Mouse (Mus musculus): ENCODE data around the gene Ufsp1. TPM values are rescaled to one million over a fixed set of nuclear protein-coding genes. Genes with fewer than 3 reads are reported as not detected.
A peak's percentile ranks its signal among the peaks of the same experiment; 100 is the strongest.

The Ufsp1 gene
- polyA plus RNA-seq, 1 experiment from 2014 or later: 9.8 TPM

GRCm38 (mm10) chr5:137315084-137315903, 20.9 kb downstream of the Ufsp1 start:
- Histone ChIP-seq H3K27ac (ENCODE audit: low read depth, low read length) (peak overlapping the region; percentile 70; the same call in 1 of the 2 replicates), H3K4me1 (ENCODE audit: control insufficient read depth, insufficient read depth, low read length) (peaks cover 20% of the 10 kb centered on the region; the same call in 1 of the 2 replicates), H3K4me2 (ENCODE audit: low read length) (peak overlapping the region; percentile 53; the same call in 1 of the 2 replicates), H3K36me3 (ENCODE audit: control insufficient read depth, insufficient read depth, low read length) (peaks cover 20% of the 10 kb centered on the region), H3K4me3 (ENCODE audit: low read depth, low read length) (no peak overlapping the region), H3K9me3 (replicated peaks; ENCODE audit: control insufficient read depth, low read length) (no peaks in the 10 kb centered on the region), H3K9ac (ENCODE audit: low read length) (peak overlapping the region; percentile 61; the same call in 1 of the 2 replicates), H3K27me3 (replicated peaks; ENCODE audit: control insufficient read depth, insufficient read depth, low read length) (no peaks in the 10 kb centered on the region)
- ATAC-seq (no peak), DNase-seq (ENCODE audit: low spot score) (no peak)
- WGBS: 35% methylated on average over 28 of the region's 30 CpGs

DNA sequence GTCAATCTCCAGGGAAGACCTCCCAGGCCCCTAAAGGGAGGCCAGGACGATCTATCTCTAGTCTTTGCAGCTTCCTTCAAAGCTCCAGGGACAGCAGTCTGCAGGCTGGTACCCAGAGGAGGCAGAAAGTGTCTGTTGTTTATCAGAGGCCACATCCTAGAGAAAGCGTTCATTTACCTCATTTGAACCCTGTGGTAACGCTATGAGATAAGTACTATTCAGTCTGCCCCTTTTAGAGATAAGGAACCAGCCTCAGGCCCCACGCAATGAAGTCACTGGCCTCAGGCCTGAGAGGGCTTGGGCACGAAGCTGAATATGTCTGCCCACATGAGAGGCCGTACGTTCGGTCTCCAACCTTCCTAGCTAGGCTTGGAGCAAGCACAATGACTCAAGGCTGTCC, 22.9 kb downstream of the Ufsp1 start:
- 94% methylated on average over 8 of the region's 8 CpGs for WGBS
- Histone ChIP-seq H3K4me2 (ENCODE audit: low read length) (no peak overlapping the region), H3K27me3 (replicated peaks; ENCODE audit: control insufficient read depth, insufficient read depth, low read length) (no peaks in the 10 kb centered on the region), H3K4me1 (ENCODE audit: control insufficient read depth, insufficient read depth, low read length) (peaks cover 20% of the 10 kb centered on the region; the same call in 1 of the 2 replicates), H3K4me3 (ENCODE audit: low read depth, low read length) (no peak overlapping the region), H3K9ac (ENCODE audit: low read length) (no peak overlapping the region), H3K36me3 (ENCODE audit: control insufficient read depth, insufficient read depth, low read length) (peaks cover 17% of the 10 kb centered on the region), H3K27ac (ENCODE audit: low read depth, low read length) (no peak overlapping the region), H3K9me3 (replicated peaks; ENCODE audit: control insufficient read depth, low read length) (no peaks in the 10 kb centered on the region)
- ATAC-seq: no peak
- DNase-seq (ENCODE audit: low spot score): no peak

GRCm38 (mm10) chr5:137318570-137318969, 24.1 kb downstream of the Ufsp1 start:
- WGBS: 97% methylated on average over 1 of the region's 1 CpGs
- H3K27me3 ChIP-seq (replicated peaks; ENCODE audit: control insufficient read depth, insufficient read depth, low read length): no peaks in the 10 kb centered on the region
- no peak overlapping the region for H3K4me2 ChIP-seq (ENCODE audit: low read length)
- ATAC-seq (no peak), DNase-seq (ENCODE audit: low spot score) (no peak)
- no peaks in the 10 kb centered on the region for H3K9me3 ChIP-seq (replicated peaks; ENCODE audit: control insufficient read depth, low read length)
- no peak overlapping the region for H3K9ac ChIP-seq (ENCODE audit: low read length)
- H3K4me1 ChIP-seq (ENCODE audit: control insufficient read depth, insufficient read depth, low read length): peaks cover 18% of the 10 kb centered on the region; the same call in 1 of the 2 replicates
- no peak overlapping the region for H3K27ac ChIP-seq (ENCODE audit: low read depth, low read length)
- H3K4me3 ChIP-seq (ENCODE audit: low read depth, low read length): no peak overlapping the region
- peaks cover 27% of the 10 kb centered on the region for H3K36me3 ChIP-seq (ENCODE audit: control insufficient read depth, insufficient read depth, low read length)

DNA sequence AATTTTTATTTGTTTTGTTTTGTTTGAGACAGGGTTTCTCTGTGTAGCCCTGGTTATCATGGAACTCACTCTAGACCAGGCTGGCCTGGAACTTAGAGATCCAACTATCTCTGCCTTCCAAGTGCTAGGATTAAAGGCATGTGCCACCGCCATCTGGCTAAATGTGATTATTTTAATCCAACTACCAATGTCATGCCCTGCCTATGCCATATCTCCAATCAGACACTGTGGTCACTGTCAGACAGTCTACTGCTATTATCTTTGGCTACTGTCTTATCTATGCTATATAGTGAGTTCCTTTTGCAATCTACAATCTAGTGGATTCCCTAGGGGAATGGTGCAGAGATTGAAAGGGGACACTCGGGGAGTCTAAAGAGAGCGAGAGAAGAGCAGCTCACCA, 26.6 kb downstream of the Ufsp1 start:
- H3K4me1 ChIP-seq (ENCODE audit: control insufficient read depth, insufficient read depth, low read length): no peaks in the 10 kb centered on the region
- H3K4me3 ChIP-seq (ENCODE audit: low read depth, low read length): no peak overlapping the region
- no peaks in the 10 kb centered on the region for H3K27me3 ChIP-seq (replicated peaks; ENCODE audit: control insufficient read depth, insufficient read depth, low read length)
- peaks cover 37% of the 10 kb centered on the region for H3K36me3 ChIP-seq (ENCODE audit: control insufficient read depth, insufficient read depth, low read length)
- H3K9ac ChIP-seq (ENCODE audit: low read length): no peak overlapping the region
- 94% methylated on average over 3 of the region's 3 CpGs for WGBS
- no peak overlapping the region for H3K27ac ChIP-seq (ENCODE audit: low read depth, low read length)
- H3K4me2 ChIP-seq (ENCODE audit: low read length): no peak overlapping the region
- DNase-seq (ENCODE audit: low spot score) (no peak), ATAC-seq (no peak)
- H3K9me3 ChIP-seq (replicated peaks; ENCODE audit: control insufficient read depth, low read length): no peaks in the 10 kb centered on the region

GRCm38 (mm10) chr5:137330910-137331309, 36.5 kb downstream of the Ufsp1 start:
- ATAC-seq (no peak), DNase-seq (ENCODE audit: low spot score) (no peak)
- no peak overlapping the region for H3K27ac ChIP-seq (ENCODE audit: low read depth, low read length)
- H3K4me2 ChIP-seq (ENCODE audit: low read length): no peak overlapping the region
- no peaks in the 10 kb centered on the region for H3K9me3 ChIP-seq (replicated peaks; ENCODE audit: control insufficient read depth, low read length)
- H3K9ac ChIP-seq (ENCODE audit: low read length): no peak overlapping the region
- H3K36me3 ChIP-seq (ENCODE audit: control insufficient read depth, insufficient read depth, low read length): peaks cover 14% of the 10 kb centered on the region; the same call in 1 of the 2 replicates
- no peak overlapping the region for H3K4me3 ChIP-seq (ENCODE audit: low read depth, low read length)
- no peaks in the 10 kb centered on the region for H3K27me3 ChIP-seq (replicated peaks; ENCODE audit: control insufficient read depth, insufficient read depth, low read length)
- peaks cover 4% of the 10 kb centered on the region for H3K4me1 ChIP-seq (ENCODE audit: control insufficient read depth, insufficient read depth, low read length)
- 88% methylated on average over 7 of the region's 7 CpGs for WGBS

GRCm38 (mm10) chr5:137332857-137333511, 38.6 kb downstream of the Ufsp1 start:
- Histone ChIP-seq H3K9ac (ENCODE audit: low read length) (peak overlapping the region; percentile 72), H3K4me2 (ENCODE audit: low read length) (peak overlapping the region; percentile 95), H3K27ac (ENCODE audit: low read depth, low read length) (no peak overlapping the region; the same call in 1 of the 2 replicates), H3K4me3 (ENCODE audit: low read depth, low read length) (peak overlapping the region; percentile 45), H3K4me1 (ENCODE audit: control insufficient read depth, insufficient read depth, low read length) (peaks cover 4% of the 10 kb centered on the region), H3K9me3 (replicated peaks; ENCODE audit: control insufficient read depth, low read length) (no peaks in the 10 kb centered on the region), H3K36me3 (ENCODE audit: control insufficient read depth, insufficient read depth, low read length) (0 out of 2 replicates have a peak, but pooled peaks cover 3% of the 10 kb centered on the region), H3K27me3 (replicated peaks; ENCODE audit: control insufficient read depth, insufficient read depth, low read length) (no peaks in the 10 kb centered on the region)
- WGBS: 15% methylated on average over 15 of the region's 15 CpGs
- DNase-seq (ENCODE audit: low spot score): no peak
- no peak for ATAC-seq

DNA sequence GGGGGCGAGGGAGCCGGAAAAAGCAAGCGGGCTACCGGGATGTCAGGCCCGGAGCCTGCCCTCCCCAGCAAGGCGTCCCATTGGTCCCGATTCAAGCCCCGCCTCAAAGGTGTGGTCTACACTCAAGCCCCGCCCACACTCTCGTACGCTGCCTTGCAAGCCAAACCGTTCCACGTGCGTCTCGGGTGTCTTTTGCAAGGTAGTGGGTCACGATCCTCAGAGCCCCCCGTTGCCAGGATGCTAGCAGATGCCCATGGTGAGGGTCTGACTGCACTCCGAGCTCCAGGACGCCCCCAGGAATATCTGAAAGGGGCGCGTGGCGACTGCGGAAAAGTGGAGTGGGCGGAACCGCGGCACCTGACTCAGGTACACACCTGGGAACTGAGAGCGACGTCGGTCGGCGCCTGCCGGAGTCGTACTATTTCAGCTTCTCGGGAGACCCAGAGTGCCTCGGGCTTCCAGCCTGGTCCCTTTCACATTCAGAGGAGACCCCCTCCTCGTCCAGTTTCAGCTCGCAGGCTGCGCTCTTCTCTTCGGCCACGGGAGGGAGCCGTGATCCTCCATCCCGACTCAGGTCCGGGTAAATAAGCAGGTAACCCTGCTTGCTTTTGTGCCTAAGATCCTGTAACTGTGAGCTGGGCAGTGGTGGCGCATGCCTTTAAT, 39.2 kb downstream of the Ufsp1 start, which contains the start of gene Slc12a9:
Gene Slc12a9, minus strand, starts transcription at position 86 of the 663 bp plus-strand sequence.
- Histone ChIP-seq H3K4me1 (ENCODE audit: control insufficient read depth, insufficient read depth, low read length) (peaks cover 5% of the 10 kb centered on the region), H3K4me3 (ENCODE audit: low read depth, low read length) (peak within 1 kb of the TSS; percentile 45), H3K9me3 (replicated peaks; ENCODE audit: control insufficient read depth, low read length) (no peaks in the 10 kb centered on the region), H3K27me3 (replicated peaks; ENCODE audit: control insufficient read depth, insufficient read depth, low read length) (no peaks in the 10 kb centered on the region), H3K36me3 (ENCODE audit: control insufficient read depth, insufficient read depth, low read length) (no peaks in the 10 kb centered on the region), H3K4me2 (ENCODE audit: low read length) (peak within 1 kb of the TSS; percentile 95), H3K27ac (ENCODE audit: low read depth, low read length) (no peak within 1 kb of the TSS; the same call in 1 of the 2 replicates), H3K9ac (ENCODE audit: low read length) (peak within 1 kb of the TSS; percentile 72)
- DNase-seq (ENCODE audit: low spot score) (peak; percentile 97), ATAC-seq (peak; percentile 93)
- under 1% methylated on average over 44 of the region's 44 CpGs for WGBS

- peaks cover 11% of the 10 kb centered on the region for H3K4me1 ChIP-seq (ENCODE audit: control insufficient read depth, insufficient read depth, low read length)
- no peak for ATAC-seq
- H3K4me3 ChIP-seq (ENCODE audit: low read depth, low read length): no peak overlapping the region
- no peak overlapping the region for H3K9ac ChIP-seq (ENCODE audit: low read length)
- no peaks in the 10 kb centered on the region for H3K9me3 ChIP-seq (replicated peaks; ENCODE audit: control insufficient read depth, low read length)
- no peak for DNase-seq (ENCODE audit: low spot score)
- no peak overlapping the region for H3K27ac ChIP-seq (ENCODE audit: low read depth, low read length)
- H3K36me3 ChIP-seq (ENCODE audit: control insufficient read depth, insufficient read depth, low read length): no peaks in the 10 kb centered on the region
- 64% methylated on average over 10 of the region's 10 CpGs for WGBS
- no peaks in the 10 kb centered on the region for H3K27me3 ChIP-seq (replicated peaks; ENCODE audit: control insufficient read depth, insufficient read depth, low read length)
- H3K4me2 ChIP-seq (ENCODE audit: low read length): peak overlapping the region; percentile 95
Observed at GRCm38 (mm10) chr5:137334317-137334716, 39.9 kb downstream of the Ufsp1 start.

Data from forebrain, embryonic 14.5 days (tissue).